Comparison of ENCODE assay signal across 11 mouse cellular contexts in the genomic region with DNA sequence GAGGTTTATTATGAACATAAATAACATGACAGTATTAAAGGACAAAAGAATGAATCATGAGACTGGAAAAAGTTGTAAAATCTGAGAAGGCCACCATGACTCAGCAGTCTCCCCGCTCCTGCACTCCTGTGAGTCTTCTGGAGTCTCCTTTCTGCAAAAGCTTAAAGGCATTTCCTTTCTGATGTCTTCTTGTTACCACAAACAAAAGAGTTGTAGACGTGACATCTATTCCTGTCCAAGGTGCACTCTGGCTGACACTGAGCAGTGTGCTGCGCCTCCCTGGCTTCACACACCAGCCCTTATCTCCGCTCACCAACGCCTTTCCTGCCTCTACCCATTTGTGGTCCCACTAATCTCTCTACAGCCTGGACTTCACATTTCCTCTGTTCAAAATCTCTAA. TPM values are rescaled to one million over a fixed set of nuclear protein-coding genes. Genes with fewer than 3 reads are reported as not detected.
DNase-seq lines count a peak whose midpoint lies in the region; ATAC-seq and TF ChIP-seq lines count a peak whose summit lies in the region.
"Had no signal": no experiment of that assay in that cellular context is flagged by ENCODE, and none has a peak within 500 bp of the region (broad histone marks: within the 10 kb centered on the region; RNA-seq: fewer than 3 reads in every experiment).

No protein-coding gene starts in this region.

- no peak for TF ChIP-seq POLR2A in thymus, adult 2 months (IDR thresholded peaks at IDR 0.05; ENCODE audit: control insufficient read depth, extremely low read depth, insufficient read depth, low read length, poor library complexity)

- no peaks in the 10 kb centered on the region for H3K36me3 ChIP-seq in lung, embryonic 15.5 days
- H3K36me3 ChIP-seq in liver, embryonic 13.5 days = no peaks in the 10 kb centered on the region
- no peaks in the 10 kb centered on the region for H3K36me3 ChIP-seq in thymus, adult 2 months (ENCODE audit: control insufficient read depth, insufficient read depth, low read length)
- H3K36me3 ChIP-seq: hindbrain, embryonic 10.5 days had no signal

- H3K9ac ChIP-seq in lung, embryonic 15.5 days = no peak overlapping the region
- H3K9ac ChIP-seq in liver, embryonic 13.5 days = no peak overlapping the region

- ATAC-seq in lung, embryonic 15.5 days (ENCODE audit: borderline replicate concordance, extremely low read depth, low FRiP score, low TSS enrichment) = peak; percentile 70
- peak; percentile 86 for ATAC-seq in liver, embryonic 13.5 days (ENCODE audit: low read depth)

- intact Hi-C loops in heart, postnatal 25 days (cut with DNase I) = loop anchor here (5.0 kb wide), 2 partner anchors 37 to 167 kb away; a partner anchor contains a TSS

- H3K4me1 ChIP-seq in lung, embryonic 15.5 days = peaks cover 23% of the 10 kb centered on the region
- peaks cover 12% of the 10 kb centered on the region for H3K4me1 ChIP-seq in liver, embryonic 13.5 days (replicated peaks)
- H3K4me1 ChIP-seq in thymus, adult 2 months (replicated peaks; ENCODE audit: control insufficient read depth, insufficient read depth, low read length) = no peaks in the 10 kb centered on the region
- H3K4me1 ChIP-seq: hindbrain, embryonic 10.5 days had no signal

- 64% methylated on average over 5 of the region's 5 CpGs for WGBS in lung, embryonic 15.5 days
- WGBS in liver, embryonic 13.5 days (ENCODE audit: insufficient replicate concordance) = 8% methylated on average over 5 of the region's 5 CpGs
- WGBS in thymus, adult 2 months = 31% methylated on average over 5 of the region's 5 CpGs

- no peak overlapping the region for H3K27ac ChIP-seq in lung, embryonic 15.5 days
- H3K27ac ChIP-seq in liver, embryonic 13.5 days = no peak overlapping the region; the same call in 1 of the 2 replicates
- no peak overlapping the region for H3K27ac ChIP-seq in thymus, adult 2 months (ENCODE audit: control insufficient read depth, insufficient read depth, low read length)
- H3K27ac ChIP-seq: hindbrain, embryonic 10.5 days; macrophage had no signal

- no peaks in the 10 kb centered on the region for H3K9me3 ChIP-seq in lung, embryonic 15.5 days
- H3K9me3 ChIP-seq in liver, embryonic 13.5 days (replicated peaks) = no peaks in the 10 kb centered on the region
- H3K9me3 ChIP-seq: hindbrain, embryonic 10.5 days had no signal

- no peak overlapping the region for H3K4me2 ChIP-seq in lung, embryonic 15.5 days
- H3K4me2 ChIP-seq in liver, embryonic 13.5 days = no peak overlapping the region

- no peaks in the 10 kb centered on the region for H3K27me3 ChIP-seq in lung, embryonic 15.5 days
- no peaks in the 10 kb centered on the region for H3K27me3 ChIP-seq in liver, embryonic 13.5 days
- no peaks in the 10 kb centered on the region for H3K27me3 ChIP-seq in thymus, adult 2 months (ENCODE audit: control insufficient read depth, insufficient read depth, low read length)

- H3K4me3 ChIP-seq in lung, embryonic 15.5 days = no peak overlapping the region
- H3K4me3 ChIP-seq in liver, embryonic 13.5 days (replicated peaks) = no peak overlapping the region
- H3K4me3 ChIP-seq in thymus, adult 2 months (ENCODE audit: control insufficient read depth, insufficient read depth, low read length) = no peak overlapping the region
- H3K4me3 ChIP-seq: hindbrain, embryonic 10.5 days had no signal

- DNase-seq in lung, postnatal 25 days (ENCODE audit: low spot score) = no peak
- DNase-seq in heart, postnatal 25 days (ENCODE audit: low spot score) = peak; percentile 59
- DNase-seq in liver, embryonic 13.5 days = peak; percentile 22
- DNase-seq in thymus, adult 2 months = no peak
- DNase-seq in spleen, postnatal 4 days (ENCODE audit: low spot score in 2 of 2) = no peak
- no peak for DNase-seq in B cell, adult 2 months
- DNase-seq in layer of hippocampus, postnatal 36 days = no peak
- DNase-seq: embryo, embryonic 11 days had no signal

- TF ChIP-seq CTCF in thymus, adult 2 months (IDR thresholded peaks at IDR 0.05; ENCODE audit: borderline replicate concordance, control insufficient read depth, extremely low read depth, insufficient read depth, low read length, poor library complexity) = no peak

RNA-seq across cellular contexts. Expression of a gene that starts 38.8 kb away (rescaled TPM):
- 9.9 and 10.7 TPM in 2 replicates for polyA plus RNA-seq in lung, embryonic 15.5 days (2015; fragmentation: Nextera tagmentation; extraction: Ambion mirVana)
- total RNA-seq in heart, postnatal 25 days (2021) = 10 to 100 TPM; 10.8 to 11.7 TPM
- polyA plus RNA-seq in liver, embryonic 13.5 days (2015; fragmentation: Nextera tagmentation; extraction: Ambion mirVana) = 2.1 and 2.7 TPM in 2 replicates
- polyA plus RNA-seq in thymus, adult 2 months (2012; rRNA removed) = 0.19 and 0.35 TPM in 2 replicates
- 1 to 10 TPM; 3.1 TPM for total RNA-seq in layer of hippocampus, postnatal 36 days (2021)
- polyA plus RNA-seq: macrophage had no signal

Comparison
In these comparisons a context has a peak if more than half of its experiments do, and no peak if none do; other contexts are left out.
1. DNase-seq: peak in heart, postnatal 25 days (single experiment) and liver, embryonic 13.5 days (single experiment); none in lung, postnatal 25 days (single experiment), thymus, adult 2 months (single experiment), spleen, postnatal 4 days (0 of 2), B cell, adult 2 months (0 of 2) and layer of hippocampus, postnatal 36 days (0 of 2).